22 mouse cellular contexts compared by ENCODE assay signal in genomic region chr2:118620608-118621007, GRCm38 (mm10). TPM values are rescaled to one million over a fixed set of nuclear protein-coding genes. Genes with fewer than 3 reads are reported as not detected.
A peak's percentile ranks its signal among the peaks of the same experiment; 100 is the strongest.
DNase-seq lines count a peak whose midpoint lies in the region; ATAC-seq and TF ChIP-seq lines count a peak whose summit lies in the region.
"Had no signal": no experiment of that assay in that cellular context is flagged by ENCODE, and none has a peak within 500 bp of the region (broad histone marks: within the 10 kb centered on the region; RNA-seq: fewer than 3 reads in every experiment).

No protein-coding gene starts in this region.

- no peaks in the 10 kb centered on the region for H3K79me3 ChIP-seq in C2C12 (ENCODE audit: low read depth)

- no peak overlapping the region for H3ac ChIP-seq in C2C12 (ENCODE audit: control insufficient read depth, insufficient read length, low read depth)

- peaks cover 78% of the 10 kb centered on the region for H3K36me3 ChIP-seq in C2C12 (ENCODE audit: control insufficient read depth, insufficient read depth)
- no peaks in the 10 kb centered on the region for H3K36me3 ChIP-seq in splenic B cell, adult 2 months (ENCODE audit: control insufficient read depth, insufficient read depth, low read length, poor library complexity, severe bottlenecking)
- H3K36me3 ChIP-seq: hindbrain, embryonic 15.5 days had no signal

- H3K79me2 ChIP-seq in C2C12 (ENCODE audit: control insufficient read depth, insufficient read depth), result no peaks in the 10 kb centered on the region

- H3K4me3 ChIP-seq in C2C12 (ENCODE audit: insufficient read depth, poor library complexity, severe bottlenecking), result no peak overlapping the region
- H3K4me3 ChIP-seq: embryonic facial prominence, embryonic 15.5 days; hindbrain, embryonic 15.5 days; layer of hippocampus, adult 2 months; limb, embryonic 13.5 days; liver, embryonic 12.5 days; midbrain, embryonic 10.5 days; neural tube, embryonic 13.5 days had no signal

- no peak for TF ChIP-seq CTCF in C2C12 (IDR thresholded peaks at IDR 0.05; ENCODE audit: control insufficient read depth, insufficient read depth, insufficient read length)

- no peaks in the 10 kb centered on the region for H3K27me3 ChIP-seq in C2C12 (ENCODE audit: control insufficient read depth, insufficient read depth, insufficient read length)
- H3K27me3 ChIP-seq in splenic B cell, adult 2 months (ENCODE audit: control insufficient read depth, insufficient read depth, low read length, poor library complexity, severe bottlenecking), result no peaks in the 10 kb centered on the region
- H3K27me3 ChIP-seq: embryonic facial prominence, embryonic 15.5 days; hindbrain, embryonic 15.5 days; limb, embryonic 13.5 days; liver, embryonic 12.5 days; neural tube, embryonic 13.5 days had no signal

- DNase-seq in splenic B cell, adult 2 months (ENCODE audit: low read depth, low spot score), result peak; percentile 85
- DNase-seq in layer of hippocampus, postnatal 25 days (ENCODE audit: extremely low spot score in 1 of 2, low spot score in 1 of 2), result no peak
- DNase-seq in cerebellum, postnatal 25 days, result no peak
- no peak for DNase-seq in adrenal gland, adult 18-20 months (ENCODE audit: low spot score in 2 of 2)
- DNase-seq: adrenal gland, postnatal 36 days; cerebellum, adult 9-10 months; kidney, postnatal 25 days; lung, adult 18-20 months; lung, postnatal 10 days had no signal

- ATAC-seq in CD4-positive, CD25-positive, alpha-beta regulatory T cell, adult 4 months, result peak; percentile 98
- peak; percentile 99 for ATAC-seq in inflammation-experienced regulatory T-cells, adult 6 months
- ATAC-seq: intestine, postnatal 0 days; liver, embryonic 12.5 days had no signal

TF ChIP-seq in C2C12, 6 proteins besides CTCF, POLR2A, EP300 and RAD21:
- TF ChIP-seq MYOD1 (IDR thresholded peaks at IDR 0.05; ENCODE audit: control insufficient read depth, insufficient read length, low read depth) (peak; percentile 12), USF1 (IDR thresholded peaks at IDR 0.05; ENCODE audit: low read depth) (no peak)

RNA-seq across cellular contexts. Expression of gene Bub1b, which starts 22.6 kb away (rescaled TPM):
- polyA plus RNA-seq in C2C12 (2012; fragmentation: generic; extraction: Trizol), result 54.9 TPM
- 10 to 100 TPM in 1 of 2 experiments, 1 to 10 TPM in 1; 3.0 to 11.1 TPM for polyA plus RNA-seq in CD4-positive, CD25-positive, alpha-beta regulatory T cell, adult 4 months (2017; shearing (Covaris generic))
- polyA plus RNA-seq in inflammation-experienced regulatory T-cells, adult 6 months (2017; shearing (Covaris generic)), result 10 to 100 TPM in 1 of 3 experiments, 1 to 10 TPM in 2; 5.4 to 49.0 (median 9.4) TPM
- total RNA-seq in layer of hippocampus, postnatal 25 days (2021), result 1 to 10 TPM; 2.0 to 2.4 TPM
- total RNA-seq in adrenal gland, adult 18-20 months (2021), result 1 to 10 TPM; 1.3 to 2.5 TPM

RNA-seq across cellular contexts. Expression of gene Pak6, which starts 42.5 kb away (rescaled TPM):
- polyA plus RNA-seq in C2C12 (2012; fragmentation: generic; extraction: Trizol), result 0.13 TPM
- polyA plus RNA-seq in CD4-positive, CD25-positive, alpha-beta regulatory T cell, adult 4 months (2017; shearing (Covaris generic)), result 1 to 10 TPM in 1 of 2 experiments, under 1 TPM in 1; 0.13 to 1.3 TPM
- under 1 TPM in 2 of 3 experiments, not detected in 1; 0.15 to 0.60 TPM for polyA plus RNA-seq in inflammation-experienced regulatory T-cells, adult 6 months (2017; shearing (Covaris generic))
- 10 to 100 TPM; 50.5 to 58.0 TPM for total RNA-seq in layer of hippocampus, postnatal 25 days (2021)
- 10 to 100 TPM; 11.5 to 19.4 TPM for total RNA-seq in adrenal gland, adult 18-20 months (2021)
- total RNA-seq: gastrocnemius, adult 18-20 months; hematopoietic stem cell, adult 5-6 weeks had no signal
